Mouse (Mus musculus) neural tube, embryonic 14.5 days (tissue): ENCODE measurements at regions not wholly inside any gene's neighbourhood (a gene's known extent, or its start where the extent isn't known, plus 50 kb on each side); places are given as distances from the start of the nearest gene placed in this dataset.

ENCODE experiments used
- ATAC-seq: fragments of 200-750 bp; cut with Nextera tagmentation; 2 replicates; pipeline ENCODE4 v1.8.0; 2017; ENCODE audit warnings: low read depth, mild to moderate bottlenecking, moderate TSS enrichment, moderate library complexity
- H3K27ac ChIP-seq: fragments of 300-500 bp; sonication (generic); 2 replicates; pipeline ENCODE4 v1.5.1; 2014; ENCODE audit warnings: low read depth, mild to moderate bottlenecking, control low read depth, low read length, moderate library complexity, mixed read lengths
- H3K27me3 ChIP-seq: fragments of 300-500 bp; sonication (generic); 2 replicates; pipeline ENCODE4 v1.6.1; 2014; ENCODE audit warnings: low read length; ENCODE audit not compliant: control insufficient read depth, insufficient read depth
- H3K36me3 ChIP-seq: fragments of 300-500 bp; sonication (generic); 2 replicates; pipeline ENCODE4 v1.6.1; 2014; ENCODE audit warnings: low read length, mixed read lengths; ENCODE audit not compliant: control insufficient read depth, insufficient read depth
- H3K4me1 ChIP-seq: fragments of 300-500 bp; sonication (generic); 2 replicates; pipeline ENCODE4 v1.6.1; 2014; ENCODE audit warnings: low read length; ENCODE audit not compliant: control insufficient read depth, insufficient read depth
- H3K4me2 ChIP-seq: fragments of 300-500 bp; sonication (generic); 2 replicates; pipeline ENCODE4 v1.6.1; 2014; ENCODE audit warnings: mild to moderate bottlenecking, low read depth, low read length, control low read depth
- H3K4me3 ChIP-seq: fragments of 300-500 bp; sonication (generic); 2 replicates; pipeline ENCODE4 v1.5.1; 2014; ENCODE audit warnings: low read depth, low read length, control low read depth, mixed read lengths
- H3K9ac ChIP-seq: fragments of 300-500 bp; sonication (generic); replicated peaks from 2 replicates; pipeline ENCODE4 v1.6.1; 2014; ENCODE audit warnings: low read depth, mild to moderate bottlenecking, control low read depth, low read length, mixed read lengths
- H3K9me3 ChIP-seq: fragments of 300-500 bp; sonication (generic); 2 replicates; pipeline ENCODE4 v1.6.1; 2016; ENCODE audit warnings: low read length; ENCODE audit not compliant: control insufficient read depth
- WGBS: fragments of 180-500 bp; shearing (Covaris S2); extraction: QIAGEN DNeasy Blood & Tissue Kit; methylation state at CpG from one replicate; pipeline ENCODE4 v1.1.7; 2014; 5-methylcytosine and 5-hydroxymethylcytosine counted together

DNA sequence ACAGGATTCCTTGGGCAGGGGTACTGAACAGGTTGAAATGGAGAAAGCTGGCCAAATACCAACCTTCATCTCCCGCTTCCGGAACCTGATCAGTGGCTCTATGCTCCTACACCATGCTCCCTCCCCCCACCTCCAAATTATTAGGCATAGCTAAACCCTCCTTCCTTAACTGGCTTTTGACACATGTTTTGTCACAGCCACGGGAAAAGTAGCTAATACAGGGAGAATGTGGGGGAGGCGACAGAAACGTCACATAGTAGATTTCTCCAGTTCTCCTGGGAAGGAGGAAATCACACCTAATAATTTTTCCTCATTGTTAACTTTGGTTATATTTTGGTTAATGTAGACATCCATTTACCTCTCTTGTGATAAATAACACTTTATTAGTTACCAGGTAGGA is 116.1 kb upstream of the Rai14 start:
- no peak overlapping the region for H3K9ac ChIP-seq

DNA sequence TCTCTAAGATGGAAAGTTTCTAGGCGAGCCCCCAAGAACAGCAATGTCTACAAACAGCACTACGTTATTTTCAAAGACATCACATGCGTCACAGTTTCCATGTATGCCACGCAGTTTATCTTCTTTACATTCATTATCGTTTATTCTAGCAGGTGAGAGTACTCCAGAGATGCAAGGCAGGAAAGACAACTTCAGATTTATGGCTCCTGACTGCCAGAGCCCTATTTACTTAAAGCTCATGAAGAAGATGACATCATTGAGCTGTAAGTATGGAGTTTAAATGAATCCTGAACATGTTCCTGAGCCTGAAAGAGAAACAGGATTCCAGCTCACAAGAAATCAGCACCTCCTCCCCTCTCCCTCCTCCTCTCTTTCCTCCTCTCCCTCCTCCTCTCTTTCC is 116.7 kb upstream of the Rai14 start:
- Histone ChIP-seq H3K4me2 (no peak overlapping the region), H3K27ac (no peak overlapping the region), H3K4me1 (no peaks in the 10 kb centered on the region), H3K27me3 (no peaks in the 10 kb centered on the region), H3K9me3 (no peaks in the 10 kb centered on the region), H3K9ac (no peak overlapping the region), H3K36me3 (no peaks in the 10 kb centered on the region), H3K4me3 (no peak overlapping the region)
- 73% methylated on average over 5 of the region's 5 CpGs for WGBS
- no peak for ATAC-seq

More for the DNA sequence above, 116.1 kb upstream of the Rai14 start:
- no peaks in the 10 kb centered on the region for H3K36me3 ChIP-seq
- no peaks in the 10 kb centered on the region for H3K4me1 ChIP-seq
- WGBS, result 92% methylated on average over 5 of the region's 5 CpGs
- no peaks in the 10 kb centered on the region for H3K27me3 ChIP-seq
- ATAC-seq, result no peak
- H3K9me3 ChIP-seq, result no peaks in the 10 kb centered on the region
- H3K4me3 ChIP-seq, result no peak overlapping the region
- H3K27ac ChIP-seq, result no peak overlapping the region
- H3K4me2 ChIP-seq, result no peak overlapping the region

DNA sequence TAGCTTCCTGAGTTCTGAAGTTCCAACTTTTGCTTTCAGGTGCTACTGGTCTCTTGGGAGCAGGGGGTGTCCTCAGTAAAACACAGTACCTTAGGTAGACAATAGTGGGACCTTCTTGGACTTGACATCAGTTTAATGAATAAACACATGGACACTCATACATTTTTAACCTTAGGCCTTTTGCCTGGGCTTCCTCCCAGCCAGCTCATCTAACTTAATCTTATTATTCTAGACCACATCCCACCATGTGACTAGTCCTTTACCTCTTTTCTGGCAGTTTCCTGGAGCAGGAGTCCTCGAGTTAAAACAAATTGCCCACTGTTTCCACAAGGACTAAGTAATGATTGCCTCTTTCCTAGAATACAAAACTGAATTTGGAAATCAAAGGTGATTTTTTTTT is 117.9 kb upstream of the Rai14 start:
- no peak overlapping the region for H3K9ac ChIP-seq
- H3K36me3 ChIP-seq, result no peaks in the 10 kb centered on the region
- H3K4me1 ChIP-seq, result no peaks in the 10 kb centered on the region
- WGBS, result 81% methylated on average over 1 of the region's 1 CpGs
- H3K4me2 ChIP-seq, result no peak overlapping the region
- no peak overlapping the region for H3K27ac ChIP-seq
- no peaks in the 10 kb centered on the region for H3K27me3 ChIP-seq
- no peak for ATAC-seq
- H3K9me3 ChIP-seq, result no peaks in the 10 kb centered on the region
- no peak overlapping the region for H3K4me3 ChIP-seq

- Histone ChIP-seq H3K4me1 (no peaks in the 10 kb centered on the region), H3K4me3 (no peak overlapping the region), H3K27ac (no peak overlapping the region), H3K9me3 (no peaks in the 10 kb centered on the region), H3K9ac (no peak overlapping the region), H3K4me2 (no peak overlapping the region), H3K36me3 (no peaks in the 10 kb centered on the region), H3K27me3 (no peaks in the 10 kb centered on the region)
- ATAC-seq, result no peak
- WGBS, result 91% methylated on average over 7 of the region's 7 CpGs
Measured at GRCm38 (mm10) chr15:10833866-10834571, 118.1 kb upstream of the C1qtnf3 start.

- no peak overlapping the region for H3K4me3 ChIP-seq
- ATAC-seq, result no peak
- H3K27ac ChIP-seq, result no peak overlapping the region
- no peaks in the 10 kb centered on the region for H3K9me3 ChIP-seq
- H3K36me3 ChIP-seq, result no peaks in the 10 kb centered on the region
- no peaks in the 10 kb centered on the region for H3K27me3 ChIP-seq
- H3K4me1 ChIP-seq, result no peaks in the 10 kb centered on the region
- WGBS, result 94% methylated on average over 1 of the region's 1 CpGs
- no peak overlapping the region for H3K4me2 ChIP-seq
- H3K9ac ChIP-seq, result no peak overlapping the region
Measured at GRCm38 (mm10) chr15:10838584-10839288, 113.4 kb upstream of the C1qtnf3 start.

GRCm38 (mm10) chr15:10840621-10841034 is 111.5 kb upstream of the C1qtnf3 start:
- Histone ChIP-seq H3K4me1 (no peaks in the 10 kb centered on the region), H3K36me3 (no peaks in the 10 kb centered on the region), H3K9me3 (no peaks in the 10 kb centered on the region), H3K4me2 (no peak overlapping the region), H3K27ac (no peak overlapping the region), H3K27me3 (no peaks in the 10 kb centered on the region), H3K4me3 (no peak overlapping the region), H3K9ac (no peak overlapping the region)
- ATAC-seq, result no peak
- WGBS, result 81% methylated on average over 4 of the region's 4 CpGs

GRCm38 (mm10) chr15:10843060-10843695 is 109.0 kb upstream of the C1qtnf3 start:
- H3K9me3 ChIP-seq, result no peaks in the 10 kb centered on the region
- ATAC-seq, result no peak
- no peak overlapping the region for H3K9ac ChIP-seq
- no peak overlapping the region for H3K27ac ChIP-seq
- 50% methylated on average over 3 of the region's 3 CpGs for WGBS
- H3K4me2 ChIP-seq, result no peak overlapping the region
- H3K27me3 ChIP-seq, result no peaks in the 10 kb centered on the region
- no peak overlapping the region for H3K4me3 ChIP-seq
- H3K36me3 ChIP-seq, result no peaks in the 10 kb centered on the region
- no peaks in the 10 kb centered on the region for H3K4me1 ChIP-seq

- H3K36me3 ChIP-seq, result no peaks in the 10 kb centered on the region
- no peaks in the 10 kb centered on the region for H3K27me3 ChIP-seq
Measured at GRCm38 (mm10) chr15:10846722-10847121, 105.4 kb upstream of the C1qtnf3 start.

More at GRCm38 (mm10) chr15:10846722-10847121, 105.4 kb upstream of the C1qtnf3 start:
- no peaks in the 10 kb centered on the region for H3K9me3 ChIP-seq
- H3K9ac ChIP-seq, result no peak overlapping the region
- no peaks in the 10 kb centered on the region for H3K4me1 ChIP-seq
- no peak for ATAC-seq
- 94% methylated on average over 4 of the region's 4 CpGs for WGBS
- no peak overlapping the region for H3K4me2 ChIP-seq
- no peak overlapping the region for H3K4me3 ChIP-seq
- H3K27ac ChIP-seq, result no peak overlapping the region
